Mouse (Mus musculus) frontal cortex, adult 2 months (tissue): ENCODE results near the gene Gen1. TPM values are rescaled to one million over a fixed set of nuclear protein-coding genes. Genes with fewer than 3 reads are reported as not detected.

ENCODE experiments used
- DNase-seq, 2 experiments: peaks; one replicate each; pipeline ENCODE4 v3.0.0; 2022; ENCODE audit warnings: low spot score in 1 of 2; ENCODE audit errors: extremely low spot score in 1 of 2
- polyA plus RNA-seq: library from polyadenylated mRNA; depleted of rRNA; stranded (reverse); fragments of >200 nt; gene quantifications from 2 replicates; pipeline ENCODE4 v1.2.3, GENCODE M21; 2012

Gen1 gene
- polyA plus RNA-seq, 1 experiment = 0.52 TPM

GRCm38 (mm10) chr12:11226123-11226522, 39.5 kb downstream of the Gen1 start:
- no peak for DNase-seq

- DNase-seq = no peak
Observed at GRCm38 (mm10) chr12:11224722-11225121, 40.9 kb downstream of the Gen1 start.

- no peak for DNase-seq
Observed at GRCm38 (mm10) chr12:11223090-11223489, 42.5 kb downstream of the Gen1 start.

- DNase-seq = no peak
Observed at GRCm38 (mm10) chr12:11222566-11222965, 43.0 kb downstream of the Gen1 start.

GRCm38 (mm10) chr12:11221524-11222330, 43.9 kb downstream of the Gen1 start:
- no peak for DNase-seq

GRCm38 (mm10) chr12:11217726-11218250, 47.8 kb downstream of the Gen1 start:
- DNase-seq = no peak

- DNase-seq = no peak
Observed at GRCm38 (mm10) chr12:11216454-11216853, 49.1 kb downstream of the Gen1 start.

- DNase-seq = no peak
Observed at GRCm38 (mm10) chr12:11215555-11215954, 50.0 kb downstream of the Gen1 start.

- no peak for DNase-seq
Observed at GRCm38 (mm10) chr12:11214776-11215175, 50.8 kb downstream of the Gen1 start.

GRCm38 (mm10) chr12:11212881-11213280, 52.7 kb downstream of the Gen1 start:
- no peak for DNase-seq

- DNase-seq = no peak
Observed at GRCm38 (mm10) chr12:11210361-11210760, 55.2 kb downstream of the Gen1 start.

GRCm38 (mm10) chr12:11209636-11210035, 56.0 kb downstream of the Gen1 start:
- DNase-seq = no peak

GRCm38 (mm10) chr12:11208872-11209271, 56.7 kb downstream of the Gen1 start, which contains the start of gene Msgn1:
Gene Msgn1, minus strand, starts transcription at chr12:11208972.
- DNase-seq = no peak

GRCm38 (mm10) chr12:11206321-11206720, 59.3 kb downstream of the Gen1 start:
- no peak for DNase-seq

- DNase-seq = peak in 1 of 2 experiments; percentile 13
Observed at GRCm38 (mm10) chr12:11203694-11204665, 61.6 kb downstream of the Gen1 start.

- no peak for DNase-seq
Observed at GRCm38 (mm10) chr12:11202476-11202875, 63.1 kb downstream of the Gen1 start.

- DNase-seq = no peak
Observed at GRCm38 (mm10) chr12:11200711-11201110, 64.9 kb downstream of the Gen1 start.

- DNase-seq = no peak
Observed at GRCm38 (mm10) chr12:11198551-11198950, 67.0 kb downstream of the Gen1 start.

- DNase-seq = no peak
Observed at GRCm38 (mm10) chr12:11198026-11198425, 67.6 kb downstream of the Gen1 start.

GRCm38 (mm10) chr12:11196830-11197229, 68.8 kb downstream of the Gen1 start:
- no peak for DNase-seq

- peak in 1 of 2 experiments; percentile 80 for DNase-seq
Observed at GRCm38 (mm10) chr12:11196142-11196597, 69.4 kb downstream of the Gen1 start.
